Mouse (Mus musculus) C2C12 (cell line): ENCODE measurements around the gene Paxbp1.

Experiments used
- CTCF ChIP-seq: IDR thresholded peaks from one replicate; pipeline ENCODE4 v1.5.1; 2011; ENCODE audit not compliant: control insufficient read depth, insufficient read depth, insufficient read length
- MYOD1 ChIP-seq: IDR thresholded peaks from one replicate; pipeline ENCODE4 v1.6.1; 2011; ENCODE audit warnings: low read depth; ENCODE audit not compliant: control insufficient read depth, insufficient read length

GRCm38 (mm10) chr16:90971004-90971403 lies 73.3 kb downstream of the Paxbp1 start:
- no peak for TF ChIP-seq CTCF
- TF ChIP-seq MYOD1, result no peak
